1 mouse cellular context compared by ENCODE assay signal in the genomic region with DNA sequence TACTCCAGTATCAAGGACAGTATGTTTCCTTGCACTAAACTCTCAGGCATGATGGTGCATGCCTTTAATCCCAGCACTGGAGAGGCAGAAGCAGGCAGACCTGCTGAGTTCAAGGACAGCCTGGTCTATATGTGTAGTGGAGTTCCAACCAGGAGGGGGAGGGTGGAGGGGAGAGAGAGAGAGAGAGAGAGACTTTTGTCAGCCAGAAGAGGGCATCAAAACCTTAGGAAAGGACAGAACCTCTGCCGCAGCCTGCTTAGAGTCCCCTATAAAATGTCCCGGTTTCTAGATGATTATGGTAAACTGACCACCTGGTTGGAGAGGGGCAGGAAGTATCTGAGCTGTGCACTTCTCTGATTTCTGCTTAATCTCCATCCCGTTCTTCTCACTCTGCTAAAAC.
TF ChIP-seq lines count a peak whose summit lies in the region.

No protein-coding gene starts in this region.

TF ChIP-seq in CH12.LX, 34 proteins besides CTCF, POLR2A, EP300 and RAD21 (continued from another document):
- TF ChIP-seq POLR2AphosphoS2 (IDR thresholded peaks at IDR 0.05; ENCODE audit: low read depth, low read length) (no peak), JUND (conservative IDR thresholded peaks at IDR 0.05; ENCODE audit: low read depth, low read length) (no peak), ZC3H11A (IDR thresholded peaks at IDR 0.05; ENCODE audit: low read depth, low read length) (peak; percentile 39), SMC3 (IDR thresholded peaks at IDR 0.05; ENCODE audit: low read depth, low read length) (peak; percentile 72), PAX5 (IDR thresholded peaks at IDR 0.05; ENCODE audit: low read length) (no peak), BHLHE40 (IDR thresholded peaks at IDR 0.05; ENCODE audit: low read depth, low read length) (no peak), HCFC1 (IDR thresholded peaks at IDR 0.05; ENCODE audit: low read depth, low read length) (no peak; the same call in 1 of the 2 replicates)
